Mouse (Mus musculus): ENCODE data around the gene Hhipl1. TPM values are rescaled to one million over a fixed set of nuclear protein-coding genes. Genes with fewer than 3 reads are reported as not detected.

The Hhipl1 gene
- total and polyA plus RNA-seq, 3 experiments = not detected

DNA sequence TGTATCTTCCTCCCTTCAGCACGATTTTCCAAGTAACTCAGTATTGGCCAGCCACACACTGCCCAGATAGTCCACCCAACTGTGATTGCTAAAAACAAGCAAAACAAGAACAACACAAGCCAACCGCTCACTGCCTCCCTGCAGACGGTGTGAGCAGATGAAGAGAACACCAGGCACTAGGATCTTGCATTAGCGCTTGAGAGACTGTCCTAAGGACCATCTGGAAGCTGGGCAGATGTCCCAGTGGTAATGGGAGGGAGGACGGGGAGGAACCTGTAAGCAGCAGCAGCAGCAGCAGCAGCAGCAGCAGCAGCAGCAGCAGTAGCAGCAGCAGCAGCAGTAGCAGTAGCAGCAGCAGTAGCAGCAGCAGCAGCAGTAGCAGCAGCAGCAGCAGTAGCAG, 43.0 kb downstream of the Hhipl1 start:
- Histone ChIP-seq H3K9me3 (replicated peaks; ENCODE audit: insufficient read depth, low read length) (no peaks in the 10 kb centered on the region), H3K4me3 (ENCODE audit: control insufficient read depth in 1 of 2, insufficient read depth in 1 of 2, low read depth in 2 of 2, low read length in 2 of 2) (no peak overlapping the region), H3K27me3 (ENCODE audit: control insufficient read depth in 1 of 2, insufficient read depth in 2 of 2, low read length in 2 of 2) (no peaks in the 10 kb centered on the region), H3K36me3 (ENCODE audit: control insufficient read depth in 1 of 2, insufficient read depth in 2 of 2, low read length in 2 of 2) (no peaks in the 10 kb centered on the region), H3K4me1 (ENCODE audit: control insufficient read depth in 1 of 2, insufficient read depth in 2 of 2, low read length in 2 of 2) (no peaks in the 10 kb centered on the region), H3K9ac (ENCODE audit: control insufficient read depth, low read depth, low read length, poor library complexity, severe bottlenecking) (no peak overlapping the region), H3K79me2 (ENCODE audit: control insufficient read depth, insufficient read depth, low read length, poor library complexity) (no peaks in the 10 kb centered on the region), H3K27ac (ENCODE audit: control insufficient read depth, low read depth, low read length) (no peak overlapping the region)
- TF ChIP-seq POLR2AphosphoS5 (IDR thresholded peaks at IDR 0.05; ENCODE audit: borderline replicate concordance, low read depth, low read length) = no peak
- no peak for DNase-seq (ENCODE audit: low read depth, low spot score)

DNA sequence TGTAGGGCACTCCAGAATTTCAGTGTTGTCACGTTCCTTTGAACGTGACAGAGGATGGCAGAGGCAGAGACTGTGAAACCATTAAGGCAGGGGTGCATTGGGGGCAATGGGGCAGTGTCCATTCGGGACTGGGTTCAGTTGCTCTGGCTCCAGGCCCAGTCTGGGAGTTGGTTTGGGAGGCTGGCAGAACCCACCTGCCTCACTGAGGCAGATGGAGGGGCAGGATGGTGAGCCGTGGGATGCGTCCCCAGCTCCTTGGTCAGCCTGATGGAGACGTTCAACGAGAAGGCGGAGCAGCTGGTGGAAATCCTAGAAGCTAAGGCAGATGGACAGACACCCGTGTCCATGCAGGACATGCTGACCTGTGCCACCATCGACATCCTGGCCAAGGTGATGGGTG, 44.9 kb downstream of the Hhipl1 start:
- no peaks in the 10 kb centered on the region for H3K4me1 ChIP-seq (ENCODE audit: control insufficient read depth in 1 of 2, insufficient read depth in 2 of 2, low read length in 2 of 2)
- TF ChIP-seq ELF1 (IDR thresholded peaks at IDR 0.05; ENCODE audit: low read depth, low read length) = no peak
- TF ChIP-seq MAZ (IDR thresholded peaks at IDR 0.05; ENCODE audit: low read depth, low read length) = no peak
- no peak for TF ChIP-seq ETS1 (IDR thresholded peaks at IDR 0.05; ENCODE audit: low read depth, low read length)
- TF ChIP-seq CTCF (IDR thresholded peaks at IDR 0.05 in 2 of 3, conservative IDR thresholded peaks at IDR 0.05 in 1 of 3; ENCODE audit: control insufficient read depth in 1 of 3, insufficient read depth in 1 of 3, low read depth in 2 of 3, low read length in 3 of 3, poor library complexity in 1 of 3, severe bottlenecking in 1 of 3) = no peak
- no peak for TF ChIP-seq MAX (IDR thresholded peaks at IDR 0.05; ENCODE audit: low read length)
- TF ChIP-seq EP300 (IDR thresholded peaks at IDR 0.05; ENCODE audit: low read depth in 1 of 2, low read length in 2 of 2) = no peak
- no peak for TF ChIP-seq POLR2AphosphoS5 (IDR thresholded peaks at IDR 0.05; ENCODE audit: borderline replicate concordance, low read depth, low read length)
- no peak for TF ChIP-seq MAFK (IDR thresholded peaks at IDR 0.05; ENCODE audit: borderline replicate concordance, low read depth, low read length)
- TF ChIP-seq GATA1 (IDR thresholded peaks at IDR 0.05; ENCODE audit: low read depth, low read length) = no peak
- no peak for TF ChIP-seq MEF2A (IDR thresholded peaks at IDR 0.05; ENCODE audit: extremely low read depth, insufficient replicate concordance, low read depth, low read length, poor library complexity, severe bottlenecking)
- TF ChIP-seq MYB (IDR thresholded peaks at IDR 0.05; ENCODE audit: low read depth, low read length) = no peak
- no peak for TF ChIP-seq CHD2 (IDR thresholded peaks at IDR 0.05; ENCODE audit: low read length)
- TF ChIP-seq GABPA (IDR thresholded peaks at IDR 0.05; ENCODE audit: low read depth, low read length) = no peak
- TF ChIP-seq NRF1 (IDR thresholded peaks at IDR 0.05; ENCODE audit: insufficient read depth, low read depth, low read length, poor library complexity, severe bottlenecking) = no peak
- TF ChIP-seq JUND (IDR thresholded peaks at IDR 0.05; ENCODE audit: low read depth, low read length) = no peak
- H3K79me2 ChIP-seq (ENCODE audit: control insufficient read depth, insufficient read depth, low read length, poor library complexity) = no peaks in the 10 kb centered on the region
- no peaks in the 10 kb centered on the region for H3K9me3 ChIP-seq (replicated peaks; ENCODE audit: insufficient read depth, low read length)
- no peak for DNase-seq (ENCODE audit: low read depth, low spot score)
- no peaks in the 10 kb centered on the region for H3K36me3 ChIP-seq (ENCODE audit: control insufficient read depth in 1 of 2, insufficient read depth in 2 of 2, low read length in 2 of 2)
- H3K27me3 ChIP-seq (ENCODE audit: control insufficient read depth in 1 of 2, insufficient read depth in 2 of 2, low read length in 2 of 2) = no peaks in the 10 kb centered on the region
- H3K9ac ChIP-seq (ENCODE audit: control insufficient read depth, low read depth, low read length, poor library complexity, severe bottlenecking) = no peak overlapping the region
- H3K4me3 ChIP-seq (ENCODE audit: control insufficient read depth in 1 of 2, insufficient read depth in 1 of 2, low read depth in 2 of 2, low read length in 2 of 2) = no peak overlapping the region
- no peak overlapping the region for H3K27ac ChIP-seq (ENCODE audit: control insufficient read depth, low read depth, low read length)

All from MEL (cell line).